Mouse (Mus musculus) myocyte (in vitro differentiated cells): ENCODE data around the gene Ndufaf5.

Experiments
- CEBPB ChIP-seq: IDR thresholded peaks from 2 replicates; pipeline ENCODE4 v1.6.1; 2011; ENCODE audit warnings: mild to moderate bottlenecking, moderate library complexity; ENCODE audit not compliant: poor library complexity, insufficient read depth, severe bottlenecking
- E2F4 ChIP-seq: IDR thresholded peaks from one replicate; pipeline ENCODE4 v1.6.1; 2011; ENCODE audit warnings: mild to moderate bottlenecking, control low read depth, moderate library complexity; ENCODE audit not compliant: insufficient read depth
- MAX ChIP-seq: IDR thresholded peaks from one replicate; pipeline ENCODE4 v1.6.1; 2011; ENCODE audit warnings: low read depth, mild to moderate bottlenecking, control low read depth
- MYOD1 ChIP-seq, 3 experiments: IDR thresholded peaks; one replicate each; pipeline ENCODE4 v1.6.1; 2011; ENCODE audit warnings: control low read depth in 2 of 3, low read depth in 2 of 3, mild to moderate bottlenecking in 2 of 3, moderate library complexity in 1 of 3; ENCODE audit not compliant: insufficient read length in 2 of 3, control insufficient read depth in 1 of 3
- POLR2A ChIP-seq: IDR thresholded peaks from one replicate; pipeline ENCODE4 v1.6.1; 2011; ENCODE audit warnings: low read depth, mild to moderate bottlenecking, control low read depth, moderate library complexity; ENCODE audit not compliant: insufficient read length
- POLR2AphosphoS2 ChIP-seq: IDR thresholded peaks from one replicate; pipeline ENCODE4 v1.6.1; 2011; ENCODE audit warnings: low read depth, control low read depth; ENCODE audit not compliant: insufficient read length
- SRF ChIP-seq: IDR thresholded peaks from one replicate; pipeline ENCODE4 v1.6.1; 2011; ENCODE audit warnings: low read depth; ENCODE audit not compliant: control insufficient read depth, insufficient read length
- TCF12 ChIP-seq: IDR thresholded peaks from one replicate; pipeline ENCODE4 v1.6.1; 2011; ENCODE audit warnings: mild to moderate bottlenecking, control low read depth; ENCODE audit not compliant: poor library complexity, insufficient read depth, severe bottlenecking
- TCF3 ChIP-seq: IDR thresholded peaks from one replicate; pipeline ENCODE4 v1.6.1; 2011; ENCODE audit warnings: low read depth, control low read depth; ENCODE audit not compliant: insufficient read length
- USF1 ChIP-seq: IDR thresholded peaks from one replicate; pipeline ENCODE4 v1.6.1; 2011; ENCODE audit warnings: low read depth, mild to moderate bottlenecking, control low read depth, moderate library complexity

- TF ChIP-seq POLR2A (no peak), USF1 (no peak), MYOD1 (IDR thresholded peaks at IDR 0.05; ENCODE audit: control insufficient read depth in 1 of 3, insufficient read length in 2 of 3, low read depth in 2 of 3) (no peak), MAX (no peak), TCF12 (no peak), POLR2AphosphoS2 (no peak), E2F4 (no peak), TCF3 (no peak), SRF (no peak), CEBPB (no peak)
Observed at GRCm38 (mm10) chr2:140159186-140159730, 11.2 kb upstream of the Ndufaf5 start.
